Mouse (Mus musculus): Measurements from ENCODE around the gene Tescl. TPM values are rescaled to one million over a fixed set of nuclear protein-coding genes. Genes with fewer than 3 reads are reported as not detected.

The Tescl gene
- polyA plus RNA-seq, 2 experiments from 2014 or later = not detected

DNA sequence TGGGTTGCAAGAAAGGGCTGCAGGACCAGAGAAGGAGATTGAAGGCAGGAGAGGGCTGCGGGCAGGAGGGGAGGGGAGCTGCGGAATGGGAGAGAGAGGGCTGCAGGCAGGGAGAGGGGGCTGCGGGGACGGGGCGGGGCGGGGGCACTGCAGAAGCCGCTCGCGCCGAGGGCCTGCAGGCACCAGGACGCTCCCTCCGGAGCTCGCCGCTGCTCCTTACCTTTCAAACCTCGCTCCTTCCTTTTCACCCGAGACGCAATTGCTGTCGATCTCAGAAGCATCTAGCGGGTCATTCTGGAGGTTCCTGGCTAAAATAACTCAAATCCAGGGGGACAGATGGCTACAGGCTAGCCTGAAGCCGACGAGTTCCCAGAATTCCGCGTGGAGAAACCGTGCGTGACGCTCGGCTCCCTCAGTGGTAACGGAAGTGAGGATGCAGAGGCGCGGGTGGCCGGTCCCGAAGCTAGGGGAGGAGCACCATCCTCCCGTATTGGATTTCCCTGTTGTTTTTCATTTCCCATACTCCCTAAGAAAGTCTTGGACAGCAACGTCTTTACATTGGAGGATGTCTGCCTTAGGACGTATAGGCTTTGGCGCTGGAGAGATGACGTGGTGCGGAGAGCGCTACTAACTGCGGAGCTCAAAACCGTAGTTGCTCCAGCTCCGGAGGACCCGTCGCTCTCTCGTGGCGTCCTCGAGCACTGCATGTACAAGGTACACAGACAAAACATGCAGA lies 34.6 kb downstream of the Tescl start:
- peak; percentile 95 for ATAC-seq

DNA sequence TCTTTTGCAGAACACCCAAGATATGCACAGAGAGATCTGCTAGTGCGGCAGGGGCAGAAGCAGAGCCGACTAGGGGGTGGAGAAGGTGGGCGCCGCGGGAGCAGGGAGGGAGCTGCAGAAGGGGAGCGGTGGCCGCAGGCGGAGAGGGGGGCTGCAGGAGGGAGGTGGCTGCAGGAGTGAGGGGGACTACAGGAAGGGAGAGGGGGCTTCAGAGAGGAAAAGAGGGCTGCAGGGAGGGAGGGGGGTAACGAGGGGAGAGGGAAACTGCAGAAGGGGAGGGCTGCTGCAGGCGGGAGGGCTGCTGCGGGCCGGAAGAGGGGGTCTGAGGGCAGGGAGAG lies 35.1 kb downstream of the Tescl start:
- ATAC-seq = no peak

DNA sequence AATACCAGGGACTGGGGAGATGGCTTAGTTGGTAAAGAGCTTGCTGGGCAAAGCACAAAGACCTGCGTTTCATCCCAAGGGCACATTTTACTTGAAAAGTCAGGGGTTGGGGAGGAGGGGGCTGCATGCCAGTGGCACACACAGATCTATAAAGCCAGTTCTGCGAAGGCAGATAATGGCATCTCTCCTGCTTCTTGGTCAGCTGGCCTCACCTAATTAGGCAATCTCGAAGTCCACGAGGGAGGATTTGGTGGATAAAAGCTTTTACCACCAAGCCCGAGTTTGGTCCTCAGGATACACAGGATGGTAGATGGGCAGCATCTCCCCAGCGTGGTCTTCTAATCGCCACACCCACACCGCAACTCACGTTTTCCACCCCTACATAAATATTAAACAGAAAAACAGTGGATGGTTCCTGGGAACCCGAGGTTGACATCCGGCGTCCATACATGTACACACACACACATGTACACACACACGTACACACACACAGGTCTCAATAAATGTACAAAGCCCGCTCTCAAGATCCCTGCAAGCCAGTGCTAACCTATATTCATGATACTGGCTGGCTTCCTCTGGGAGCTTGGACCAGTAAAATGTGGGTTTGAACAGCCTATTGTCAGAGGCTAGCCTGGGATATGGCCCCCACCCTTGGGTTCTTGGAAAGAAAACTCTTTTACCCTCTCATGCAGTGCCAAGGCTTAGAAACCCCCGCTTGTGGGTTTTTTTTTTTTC lies 36.2 kb downstream of the Tescl start:
- ATAC-seq = no peak

DNA sequence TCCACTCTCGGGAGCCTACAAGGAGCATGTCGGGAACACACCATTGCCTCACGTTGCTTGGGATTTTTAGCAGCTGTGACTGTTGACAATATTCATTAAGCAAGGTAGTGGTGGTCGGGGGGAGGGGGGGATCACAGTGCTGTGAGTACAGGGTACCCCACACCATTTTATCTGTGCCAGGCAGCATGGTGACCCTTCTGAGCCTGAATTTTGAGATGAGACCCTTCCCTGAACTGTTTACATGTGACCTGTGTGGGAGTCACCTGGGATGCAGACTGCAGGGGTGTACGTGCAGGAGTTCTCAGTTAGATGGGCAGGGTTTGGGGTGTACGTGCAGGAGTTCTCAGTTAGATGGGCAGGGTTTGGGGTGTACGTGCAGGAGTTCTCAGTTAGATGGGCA lies 37.4 kb downstream of the Tescl start:
- no peak for ATAC-seq

DNA sequence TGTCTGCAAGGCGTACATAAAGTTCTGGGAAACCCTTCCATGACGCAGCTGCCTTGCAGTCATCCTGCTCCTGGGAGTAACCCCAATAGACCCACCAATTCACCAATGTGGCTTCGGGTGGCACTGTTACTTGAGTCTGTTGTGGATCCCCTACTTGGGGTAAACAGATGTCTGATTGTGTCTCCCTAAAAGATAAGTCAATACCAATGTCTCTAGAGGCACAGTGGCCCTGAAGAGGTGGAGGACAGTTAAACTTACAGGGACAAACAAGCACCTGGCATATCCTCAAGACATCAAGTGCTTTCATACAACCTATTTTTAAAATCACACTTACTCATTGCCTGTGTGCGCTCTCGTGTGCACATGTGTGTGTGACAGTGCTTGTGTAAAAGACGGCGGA lies 38.4 kb downstream of the Tescl start:
- ATAC-seq = no peak

DNA sequence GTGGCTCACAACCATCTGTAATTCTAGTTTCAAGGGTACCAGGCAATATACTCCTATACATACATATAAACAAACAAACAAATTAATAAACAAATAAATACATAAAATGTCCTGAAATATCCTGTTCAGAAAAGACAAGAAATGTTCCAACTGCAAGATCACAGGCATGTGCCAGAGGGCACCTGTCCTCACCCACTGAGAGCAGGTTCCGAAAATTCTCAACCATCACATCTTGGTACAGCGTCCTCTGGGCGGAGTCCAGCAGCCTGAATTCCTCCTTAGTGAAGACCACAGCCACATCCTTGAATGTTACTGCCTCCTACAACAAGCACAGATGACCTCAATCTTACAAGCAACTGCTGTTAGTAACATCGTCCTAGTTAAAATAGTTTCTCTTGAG lies 39.0 kb downstream of the Tescl start:
- no peak for ATAC-seq

DNA sequence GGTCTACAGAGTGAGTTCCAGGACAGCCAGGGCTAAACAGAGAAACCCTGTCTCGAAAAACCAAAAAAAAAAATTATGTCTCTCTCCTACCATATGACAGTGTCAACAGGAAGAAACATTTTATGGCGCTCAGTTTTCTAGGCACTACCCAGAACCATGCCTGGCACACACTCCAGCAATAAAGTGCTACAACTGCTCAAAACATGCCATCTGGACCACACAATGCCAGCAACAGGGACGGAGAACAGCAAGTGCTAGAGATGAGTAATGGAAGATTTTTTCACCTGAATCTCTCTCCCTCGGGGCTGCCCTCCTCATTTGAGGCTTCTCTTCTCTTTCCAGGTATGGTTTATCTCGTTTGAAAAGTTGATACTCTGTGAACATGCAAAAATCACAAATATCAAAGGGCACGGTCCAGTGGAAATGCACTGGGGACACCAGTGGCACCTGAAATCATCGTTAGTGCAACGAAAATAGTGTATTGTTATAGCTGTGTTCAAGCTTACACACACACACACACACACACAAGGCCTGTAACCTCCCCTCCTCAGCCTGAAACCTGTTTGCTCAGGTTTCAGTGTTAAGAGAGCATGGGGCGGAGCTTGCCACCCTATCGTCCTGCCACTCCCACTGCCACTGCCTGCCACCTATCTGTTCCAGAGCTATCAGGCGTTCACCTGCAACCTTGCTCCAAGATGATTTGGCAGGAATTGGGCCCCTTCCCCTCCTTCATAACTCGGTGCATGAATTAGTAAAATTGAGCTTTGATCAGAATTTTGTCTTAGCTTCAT lies 40.5 kb downstream of the Tescl start:
- ATAC-seq = no peak

DNA sequence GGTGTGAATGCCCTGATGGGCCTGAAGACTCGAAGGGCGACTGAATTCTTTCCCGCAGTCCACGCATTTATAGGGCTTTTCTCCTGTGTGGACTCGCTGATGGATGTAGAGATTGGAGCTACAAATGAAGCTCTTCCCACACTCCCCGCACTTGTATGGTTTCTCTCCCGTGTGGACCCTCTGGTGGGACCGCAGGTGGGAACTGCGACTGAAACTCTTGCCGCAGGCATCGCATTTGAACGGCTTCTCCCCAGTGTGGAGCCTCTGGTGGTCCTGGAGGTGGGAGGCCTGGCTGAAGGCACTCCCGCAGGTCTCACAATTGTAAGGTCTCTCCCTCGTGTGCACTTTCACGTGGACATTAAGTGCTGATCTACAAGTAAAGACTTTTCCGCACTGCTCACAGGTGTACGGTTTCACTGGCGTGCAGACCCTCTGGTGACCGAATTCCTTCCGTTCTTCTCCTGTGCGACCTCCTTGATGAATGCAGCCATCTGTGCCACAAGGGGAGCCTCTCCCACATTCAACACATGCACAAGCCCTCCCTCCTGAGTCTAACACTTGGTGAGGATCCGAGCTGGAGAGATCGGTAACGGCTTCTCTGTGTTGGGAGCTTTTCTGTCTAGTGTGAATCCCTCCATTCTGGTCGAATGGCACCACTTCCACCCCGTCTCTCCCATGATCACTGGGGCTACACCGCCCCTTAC lies 42.2 kb downstream of the Tescl start:
- no peak for ATAC-seq

DNA sequence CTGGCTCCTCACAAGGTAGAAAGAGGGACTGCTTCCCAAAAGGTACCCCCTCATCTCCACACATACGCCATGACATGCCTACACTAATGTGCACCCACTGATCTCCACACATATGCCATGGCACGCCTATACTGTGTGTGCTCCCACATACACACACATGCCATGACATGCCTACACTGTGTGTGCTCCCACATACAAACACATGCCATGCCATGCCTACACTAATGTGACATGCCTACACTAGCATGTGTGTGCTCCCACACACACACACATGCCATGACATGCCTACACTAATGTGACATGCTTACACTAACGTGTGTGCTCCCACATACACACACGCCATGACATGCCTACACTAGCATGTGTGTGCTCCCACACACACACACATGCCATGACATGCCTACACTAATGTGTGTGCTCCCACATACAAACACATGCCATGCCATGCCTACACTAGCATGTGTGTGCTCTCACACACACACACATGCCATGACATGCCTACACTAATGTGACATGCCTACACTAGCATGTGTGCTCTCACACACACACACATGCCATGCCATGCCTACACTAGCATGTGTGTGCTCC lies 43.5 kb downstream of the Tescl start:
- no peak for ATAC-seq

DNA sequence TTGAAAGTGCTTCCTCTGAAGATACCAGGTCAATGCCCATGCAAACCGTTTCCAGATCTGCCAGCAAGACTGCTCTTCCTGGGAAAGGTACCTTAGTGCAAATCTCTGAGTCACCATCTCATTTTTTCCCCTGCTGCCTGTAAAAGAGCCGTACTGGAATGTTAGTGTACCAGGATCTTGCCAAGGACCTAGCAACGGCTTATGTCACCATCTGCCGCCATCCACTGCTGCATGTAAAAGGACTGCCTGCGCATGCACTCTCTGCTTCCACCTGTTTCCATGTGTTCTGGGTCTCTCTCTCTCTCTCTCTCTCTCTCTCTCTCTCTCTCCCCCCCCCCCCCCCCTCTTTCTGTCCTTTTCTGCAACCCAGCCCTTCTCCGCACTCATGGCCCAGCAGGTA lies 45.2 kb downstream of the Tescl start:
- no peak for ATAC-seq

DNA sequence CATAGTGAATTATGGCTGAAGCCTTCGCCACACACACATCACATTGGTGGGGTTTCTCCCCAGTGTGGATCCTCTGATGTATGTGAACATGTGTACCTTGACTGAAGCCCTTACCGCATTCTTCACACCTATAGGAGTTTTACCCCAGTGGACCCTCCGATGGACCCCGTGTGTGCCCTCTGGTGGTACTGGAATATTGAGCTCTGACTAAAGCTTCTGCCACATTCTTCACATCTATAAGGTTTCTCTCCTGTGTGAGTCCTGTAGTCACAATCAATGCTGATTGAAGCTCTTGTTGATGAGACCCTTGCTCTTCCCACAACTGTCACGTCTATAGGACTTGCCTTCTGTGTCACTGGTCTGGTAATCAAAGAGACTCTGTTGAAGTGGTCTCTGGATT lies 46.1 kb downstream of the Tescl start:
- no peak for ATAC-seq

DNA sequence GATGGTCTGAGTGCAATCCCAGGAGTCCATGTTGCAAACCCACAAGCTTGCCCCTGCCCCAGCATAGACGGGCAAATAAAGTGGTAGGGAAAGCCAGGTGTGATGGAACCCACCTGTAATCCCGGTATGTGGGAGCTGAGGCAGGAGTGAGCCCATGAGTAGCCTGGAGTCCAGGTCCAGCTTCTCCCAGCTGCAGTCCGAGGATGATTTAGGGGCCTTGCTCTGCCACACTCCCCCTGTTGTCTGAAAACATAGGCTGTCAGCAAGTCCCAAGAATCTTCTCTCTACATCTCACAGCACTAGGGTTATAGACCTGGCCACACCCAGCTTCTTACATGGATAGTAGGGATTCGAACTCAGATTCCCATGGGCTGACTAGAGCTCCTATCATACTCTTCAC lies 46.8 kb downstream of the Tescl start:
- no peak for ATAC-seq

DNA sequence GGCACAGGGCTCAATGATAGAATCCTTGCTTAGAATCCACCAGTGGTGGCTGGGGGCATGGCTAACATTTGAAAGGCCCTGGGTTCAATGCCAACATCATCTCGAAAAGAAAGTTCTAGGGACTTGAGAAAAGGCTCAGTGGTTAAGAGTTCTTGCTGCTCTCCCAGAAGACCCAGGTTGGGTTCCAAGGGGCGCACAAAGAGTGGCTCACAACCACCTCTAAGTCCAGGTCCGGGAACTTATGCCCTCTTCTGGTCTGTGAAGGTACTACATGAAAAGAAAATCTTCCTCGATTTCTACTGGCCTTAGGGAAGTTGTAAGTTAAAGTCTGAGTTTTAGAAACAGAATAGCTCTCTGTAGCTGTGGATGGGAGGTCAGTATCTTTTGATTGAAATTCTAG lies 47.6 kb downstream of the Tescl start:
- ATAC-seq = no peak

Other genes with a start within 250 kb of the Tescl start
- 1 to 10 TPM; 1.3 to 2.4 TPM for gene Zfp112, start 221.6 kb downstream of the Tescl start, polyA plus RNA-seq (2017; shearing (Covaris generic))
- 10 to 100 TPM; 13.8 to 21.0 TPM for gene Zfp235, start 199.8 kb downstream of the Tescl start, polyA plus RNA-seq (2017; shearing (Covaris generic))
- 1 to 10 TPM in 1 of 2 experiments, under 1 TPM in 1; 0.73 to 1.8 TPM for gene Zfp114, start 158.9 kb downstream of the Tescl start, polyA plus RNA-seq (2017; shearing (Covaris generic))
- gene Zfp111, start 122.5 kb downstream of the Tescl start, polyA plus RNA-seq (2017; shearing (Covaris generic)) = 1 to 10 TPM in 1 of 2 experiments, under 1 TPM in 1; 0.61 to 1.3 TPM
- 1 to 10 TPM; 2.2 to 3.7 TPM for gene Zfp109, start 96.4 kb downstream of the Tescl start, polyA plus RNA-seq (2017; shearing (Covaris generic))
- gene Zfp108, start 79.1 kb downstream of the Tescl start, polyA plus RNA-seq (2017; shearing (Covaris generic)) = under 1 TPM in 1 of 2 experiments, not detected in 1; 0.70 TPM
- gene Zfp93, start 63.5 kb downstream of the Tescl start, polyA plus RNA-seq (2017; shearing (Covaris generic)) = 1 to 10 TPM; 2.5 to 2.9 TPM
- gene Zfp61, start 32.7 kb downstream of the Tescl start, polyA plus RNA-seq (2017; shearing (Covaris generic)) = 10 to 100 TPM; 19.4 to 27.8 TPM
- gene Zfp94, start 17.3 kb downstream of the Tescl start, polyA plus RNA-seq (2017; shearing (Covaris generic)) = 10 to 100 TPM; 10.6 to 13.8 TPM
- gene Lypd5, start 15.3 kb upstream of the Tescl start, polyA plus RNA-seq (2017; shearing (Covaris generic)) = under 1 TPM in 1 of 2 experiments, not detected in 1; 0.19 TPM
- gene Kcnn4, start 36.3 kb upstream of the Tescl start, polyA plus RNA-seq (2017; shearing (Covaris generic)) = 100 to 1,000 TPM; 130 to 152 TPM
- 10 to 100 TPM; 27.9 to 29.4 TPM for gene Smg9, start 65.7 kb upstream of the Tescl start, polyA plus RNA-seq (2017; shearing (Covaris generic))
- under 1 TPM; 0.35 to 0.56 TPM for gene Irgc1, start 118.4 kb upstream of the Tescl start, polyA plus RNA-seq (2017; shearing (Covaris generic))
- 1 to 10 TPM in 1 of 2 experiments, under 1 TPM in 1; 0.66 to 5.8 TPM for gene Plaur, start 128.5 kb upstream of the Tescl start, polyA plus RNA-seq (2017; shearing (Covaris generic))
- gene Cadm4, start 148.1 kb upstream of the Tescl start, polyA plus RNA-seq (2017; shearing (Covaris generic)) = not detected
- under 1 TPM in 1 of 2 experiments, not detected in 1; 0.56 TPM for gene Zfp428, start 173.1 kb upstream of the Tescl start, polyA plus RNA-seq (2017; shearing (Covaris generic))
- gene AC161166.1, start 178.5 kb upstream of the Tescl start, polyA plus RNA-seq (2017; shearing (Covaris generic)) = not detected
- gene Irgq, start 196.8 kb upstream of the Tescl start, polyA plus RNA-seq (2017; shearing (Covaris generic)) = 1 to 10 TPM in 1 of 2 experiments, under 1 TPM in 1; 0.68 to 1.5 TPM
- not detected for gene Pinlyp, start 212.2 kb upstream of the Tescl start, polyA plus RNA-seq (2017; shearing (Covaris generic))
- 10 to 100 TPM; 35.3 to 46.2 TPM for gene Xrcc1, start 212.4 kb upstream of the Tescl start, polyA plus RNA-seq (2017; shearing (Covaris generic))

Data from CD4-positive, CD25-positive, alpha-beta regulatory T cell, adult 4 months (primary cell).